ENCODE assay signal across 30 mouse cellular contexts in genomic region chr8:109006986-109007385, GRCm38 (mm10).
DNase-seq lines count a peak whose midpoint lies in the region; ATAC-seq and TF ChIP-seq lines count a peak whose summit lies in the region.
"Had no signal": no experiment of that assay in that cellular context is flagged by ENCODE, and none has a peak within 500 bp of the region (broad histone marks: within the 10 kb centered on the region; RNA-seq: fewer than 3 reads in every experiment).

No protein-coding gene starts in this region.

- H3K27me3 ChIP-seq in heart, postnatal 0 days (ENCODE audit: control insufficient read depth, insufficient read depth, low read length): no peaks in the 10 kb centered on the region
- no peaks in the 10 kb centered on the region for H3K27me3 ChIP-seq in liver, postnatal 0 days (ENCODE audit: insufficient read depth, low read length)
- H3K27me3 ChIP-seq in liver, embryonic 12.5 days (replicated peaks): no peaks in the 10 kb centered on the region
- H3K27me3 ChIP-seq in stomach, postnatal 0 days (ENCODE audit: control insufficient read depth, insufficient read depth, low read length): no peaks in the 10 kb centered on the region
- no peaks in the 10 kb centered on the region for H3K27me3 ChIP-seq in midbrain, embryonic 16.5 days (ENCODE audit: control insufficient read depth, insufficient read depth, low read depth, low read length)
- H3K27me3 ChIP-seq: CH12.LX; embryonic facial prominence, embryonic 13.5 days; forebrain, embryonic 13.5 days; heart, embryonic 13.5 days had no signal

- no peak for TF ChIP-seq EP300 in heart, postnatal 0 days (IDR thresholded peaks at IDR 0.05; ENCODE audit: low read depth)
- no peak for TF ChIP-seq EP300 in liver, postnatal 0 days (IDR thresholded peaks at IDR 0.05; ENCODE audit: low read depth)
- TF ChIP-seq EP300 in stomach, postnatal 0 days (optimal IDR thresholded peaks at IDR 0.05): no peak

- peak; percentile 64 for ATAC-seq in heart, postnatal 0 days (ENCODE audit: insufficient read depth, low read depth)
- ATAC-seq in liver, postnatal 0 days: peak; percentile 80
- no peak for ATAC-seq in liver, embryonic 12.5 days
- no peak for ATAC-seq in stomach, postnatal 0 days (ENCODE audit: low FRiP score, low TSS enrichment)
- no peak for ATAC-seq in midbrain, embryonic 16.5 days
- ATAC-seq: forebrain, embryonic 13.5 days; forebrain, embryonic 16.5 days; hindbrain, embryonic 16.5 days; Patski had no signal

- no peak for TF ChIP-seq CTCF in heart, postnatal 0 days (IDR thresholded peaks at IDR 0.05; ENCODE audit: low read depth)
- no peak for TF ChIP-seq CTCF in liver, postnatal 0 days (IDR thresholded peaks at IDR 0.05; ENCODE audit: low read depth)
- no peak for TF ChIP-seq CTCF in stomach, postnatal 0 days (IDR thresholded peaks at IDR 0.05; ENCODE audit: low read depth)

- H3K27ac ChIP-seq in heart, postnatal 0 days (ENCODE audit: low read depth): no peak overlapping the region
- H3K27ac ChIP-seq in liver, postnatal 0 days (ENCODE audit: low read depth): no peak overlapping the region
- H3K27ac ChIP-seq in liver, embryonic 12.5 days: no peak overlapping the region
- H3K27ac ChIP-seq in stomach, postnatal 0 days (replicated peaks): no peak overlapping the region
- H3K27ac ChIP-seq in midbrain, embryonic 16.5 days (ENCODE audit: low read length): no peak overlapping the region
- H3K27ac ChIP-seq: embryonic facial prominence, embryonic 10.5 days; embryonic facial prominence, embryonic 13.5 days; forebrain, embryonic 13.5 days; gastrocnemius, adult 2 months; heart, embryonic 13.5 days; hindbrain, embryonic 10.5 days; hindbrain, embryonic 13.5 days had no signal

- 75% methylated on average over 9 of the region's 9 CpGs for WGBS in heart, postnatal 0 days
- 67% methylated on average over 9 of the region's 9 CpGs for WGBS in liver, postnatal 0 days (ENCODE audit: insufficient replicate concordance)
- WGBS in liver, embryonic 12.5 days (ENCODE audit: insufficient replicate concordance): 74% methylated on average over 9 of the region's 9 CpGs
- 25% methylated on average over 9 of the region's 9 CpGs for WGBS in large intestine, adult 2 months
- WGBS in stomach, postnatal 0 days: 58% methylated on average over 9 of the region's 9 CpGs
- WGBS in midbrain, embryonic 16.5 days: 80% methylated on average over 9 of the region's 9 CpGs

- no peak overlapping the region for H3K4me3 ChIP-seq in heart, postnatal 0 days (ENCODE audit: low read depth, low read length)
- H3K4me3 ChIP-seq in liver, postnatal 0 days (ENCODE audit: low read depth, low read length): no peak overlapping the region
- H3K4me3 ChIP-seq in liver, embryonic 12.5 days: no peak overlapping the region
- no peak overlapping the region for H3K4me3 ChIP-seq in stomach, postnatal 0 days (ENCODE audit: low read depth, low read length)
- H3K4me3 ChIP-seq in midbrain, embryonic 16.5 days (ENCODE audit: low read depth, low read length): no peak overlapping the region
- H3K4me3 ChIP-seq: embryonic facial prominence, embryonic 10.5 days; embryonic facial prominence, embryonic 13.5 days; erythroblast, embryonic 14.5 days; forebrain, embryonic 13.5 days; gastrocnemius, adult 2 months; heart, embryonic 13.5 days; hindbrain, embryonic 10.5 days; hindbrain, embryonic 13.5 days had no signal

- no peak overlapping the region for H3K9ac ChIP-seq in heart, postnatal 0 days (replicated peaks; ENCODE audit: low read depth, low read length)
- no peak overlapping the region for H3K9ac ChIP-seq in liver, postnatal 0 days (replicated peaks)
- no peak overlapping the region for H3K9ac ChIP-seq in liver, embryonic 12.5 days
- no peak overlapping the region for H3K9ac ChIP-seq in stomach, postnatal 0 days (ENCODE audit: low read length)
- no peak overlapping the region for H3K9ac ChIP-seq in midbrain, embryonic 16.5 days (ENCODE audit: low read depth, low read length)
- H3K9ac ChIP-seq: embryonic facial prominence, embryonic 13.5 days; forebrain, embryonic 13.5 days; heart, embryonic 13.5 days; hindbrain, embryonic 13.5 days had no signal

- H3K36me3 ChIP-seq in heart, postnatal 0 days (replicated peaks; ENCODE audit: control insufficient read depth, insufficient read depth, low read length): no peaks in the 10 kb centered on the region
- no peaks in the 10 kb centered on the region for H3K36me3 ChIP-seq in liver, postnatal 0 days (replicated peaks; ENCODE audit: insufficient read depth, low read length)
- H3K36me3 ChIP-seq in liver, embryonic 12.5 days: no peaks in the 10 kb centered on the region
- no peaks in the 10 kb centered on the region for H3K36me3 ChIP-seq in stomach, postnatal 0 days (ENCODE audit: control insufficient read depth, insufficient read depth, low read length)
- H3K36me3 ChIP-seq in midbrain, embryonic 16.5 days (ENCODE audit: control insufficient read depth, insufficient read depth, low read length): no peaks in the 10 kb centered on the region
- H3K36me3 ChIP-seq: embryonic facial prominence, embryonic 10.5 days; embryonic facial prominence, embryonic 13.5 days; G1E; heart, embryonic 13.5 days; hindbrain, embryonic 10.5 days; hindbrain, embryonic 13.5 days had no signal

- no peak overlapping the region for H3K4me2 ChIP-seq in heart, postnatal 0 days (ENCODE audit: low read depth, low read length)
- H3K4me2 ChIP-seq in liver, postnatal 0 days (ENCODE audit: low read depth, low read length): no peak overlapping the region
- H3K4me2 ChIP-seq in liver, embryonic 12.5 days: no peak overlapping the region
- H3K4me2 ChIP-seq in stomach, postnatal 0 days (replicated peaks; ENCODE audit: low read depth): no peak overlapping the region
- no peak overlapping the region for H3K4me2 ChIP-seq in midbrain, embryonic 16.5 days (ENCODE audit: low read length)
- H3K4me2 ChIP-seq: embryonic facial prominence, embryonic 13.5 days; forebrain, embryonic 13.5 days; heart, embryonic 13.5 days; hindbrain, embryonic 13.5 days had no signal

- H3K4me1 ChIP-seq in heart, postnatal 0 days (ENCODE audit: control insufficient read depth, insufficient read depth): no peaks in the 10 kb centered on the region
- H3K4me1 ChIP-seq in liver, postnatal 0 days (ENCODE audit: insufficient read depth): no peaks in the 10 kb centered on the region
- H3K4me1 ChIP-seq in liver, embryonic 12.5 days: no peaks in the 10 kb centered on the region
- no peaks in the 10 kb centered on the region for H3K4me1 ChIP-seq in stomach, postnatal 0 days (replicated peaks; ENCODE audit: control insufficient read depth, insufficient read depth)
- peaks cover 3% of the 10 kb centered on the region; the same call in 1 of the 2 replicates for H3K4me1 ChIP-seq in midbrain, embryonic 16.5 days (ENCODE audit: control insufficient read depth, insufficient read depth, low read length)
- H3K4me1 ChIP-seq: embryonic facial prominence, embryonic 13.5 days; heart, embryonic 13.5 days; hindbrain, embryonic 13.5 days had no signal

- no peaks in the 10 kb centered on the region for H3K9me3 ChIP-seq in heart, postnatal 0 days (replicated peaks; ENCODE audit: control insufficient read depth, low read length)
- no peaks in the 10 kb centered on the region for H3K9me3 ChIP-seq in liver, postnatal 0 days (ENCODE audit: low read length)
- no peaks in the 10 kb centered on the region for H3K9me3 ChIP-seq in liver, embryonic 12.5 days (replicated peaks)
- H3K9me3 ChIP-seq in stomach, postnatal 0 days (ENCODE audit: control insufficient read depth, low read length): no peaks in the 10 kb centered on the region
- no peaks in the 10 kb centered on the region for H3K9me3 ChIP-seq in midbrain, embryonic 16.5 days (replicated peaks; ENCODE audit: control insufficient read depth, low read length, poor library complexity, severe bottlenecking)
- H3K9me3 ChIP-seq: embryonic facial prominence, embryonic 10.5 days; embryonic facial prominence, embryonic 13.5 days; forebrain, embryonic 13.5 days; heart, embryonic 13.5 days; hindbrain, embryonic 10.5 days; hindbrain, embryonic 13.5 days had no signal

- DNase-seq in heart, postnatal 0 days (ENCODE audit: low spot score): no peak
- no peak for DNase-seq in heart, adult 8-10 months (ENCODE audit: low spot score)
- no peak for DNase-seq in liver, postnatal 0 days
- DNase-seq in large intestine, adult 2 months (ENCODE audit: low read depth, low spot score): peak; percentile 25
- peak; percentile 22 for DNase-seq in stomach, postnatal 0 days (ENCODE audit: low spot score)
- DNase-seq in adrenal gland, postnatal 25 days: no peak
- DNase-seq: adrenal gland, postnatal 10 days; B cell, adult 2 months; cerebellum, adult 11 months; cerebellum, adult 2 months; cerebellum, adult 9-11 months; cerebellum, postnatal 25 days; embryo, embryonic 11 days; gastrocnemius, adult 2 months; gastrocnemius, postnatal 14 days; heart, adult 11 months had no signal

Comparison
In these comparisons a context has a peak if more than half of its experiments do, and no peak if none do; other contexts are left out.
1. ATAC-seq: peak in heart, postnatal 0 days (single experiment) and liver, postnatal 0 days (single experiment); none in liver, embryonic 12.5 days (single experiment), stomach, postnatal 0 days (single experiment) and midbrain, embryonic 16.5 days (single experiment).
2. DNase-seq: peak in large intestine, adult 2 months (single experiment) and stomach, postnatal 0 days (single experiment); none in heart, postnatal 0 days (single experiment), heart, adult 8-10 months (single experiment), liver, postnatal 0 days (single experiment) and adrenal gland, postnatal 25 days (single experiment).